In the genomic region with DNA sequence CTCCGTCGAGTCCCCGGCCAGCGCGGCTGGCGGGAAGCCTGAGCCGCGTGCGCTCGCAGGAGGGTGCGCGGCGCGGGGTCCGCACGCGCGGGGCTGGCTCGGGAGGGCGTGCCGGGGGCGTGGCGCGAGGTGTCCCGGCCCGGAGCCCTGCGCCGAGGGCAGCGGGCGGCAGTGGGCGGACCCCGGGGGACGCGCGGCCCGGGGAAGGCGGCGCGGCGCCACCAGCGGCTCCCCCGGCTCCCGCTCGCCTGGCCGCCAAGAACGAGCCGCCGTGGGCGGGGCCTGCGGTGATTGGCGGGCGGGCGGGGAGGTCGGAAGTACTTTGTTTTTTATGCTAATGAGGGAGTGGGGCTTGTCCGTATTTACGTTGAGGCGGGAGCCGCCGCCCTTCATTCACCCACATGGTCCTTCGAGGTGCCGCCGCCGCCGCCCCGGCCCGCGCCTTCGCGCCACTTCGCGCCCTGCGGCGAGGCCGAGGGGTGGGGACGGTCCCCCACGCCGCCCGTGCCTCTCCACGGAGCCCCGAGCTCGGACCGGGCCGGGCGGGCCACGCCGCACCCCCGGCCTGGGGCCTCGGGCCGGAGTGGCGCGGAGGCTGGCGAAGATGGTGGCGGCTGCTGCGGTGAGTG, we compare ENCODE assay signal across 8 mouse cellular contexts. TPM values are rescaled to one million over a fixed set of nuclear protein-coding genes. Genes with fewer than 3 reads are reported as not detected.
A peak's percentile ranks its signal among the peaks of the same experiment; 100 is the strongest.
DNase-seq lines count a peak whose midpoint lies in the region; ATAC-seq and TF ChIP-seq lines count a peak whose summit lies in the region.

No protein-coding gene starts in this region.

- WGBS in bone marrow, adult 2 months: under 1% methylated on average over 91 of the region's 94 CpGs
- WGBS in heart, embryonic 11.5 days (ENCODE audit: insufficient replicate concordance): under 1% methylated on average over 63 of the region's 94 CpGs
- WGBS in kidney, embryonic 16.5 days: under 1% methylated on average over 76 of the region's 94 CpGs
- WGBS in liver, embryonic 14.5 days (ENCODE audit: insufficient replicate concordance): under 1% methylated on average over 74 of the region's 94 CpGs
- WGBS in neural tube, embryonic 11.5 days: under 1% methylated on average over 64 of the region's 94 CpGs
- 0% methylated on average over 67 of the region's 94 CpGs for WGBS in stomach, embryonic 16.5 days

- TF ChIP-seq EP300 in liver, embryonic 14.5 days (IDR thresholded peaks at IDR 0.05; ENCODE audit: low read depth): no peak

- peak; percentile 70; the same call in 1 of the 2 replicates for TF ChIP-seq POLR2A in bone marrow, adult 2 months (IDR thresholded peaks at IDR 0.05; ENCODE audit: borderline replicate concordance, control insufficient read depth, low read depth, low read length)
- peak; percentile 67 for TF ChIP-seq POLR2A in embryonic fibroblast, embryonic 13.5 days (IDR thresholded peaks at IDR 0.05; ENCODE audit: low read depth, low read length)

- H3K4me1 ChIP-seq in bone marrow, adult 2 months (ENCODE audit: control insufficient read depth, insufficient read depth, low read length): no peaks in the 10 kb centered on the region
- peaks cover 5% of the 10 kb centered on the region; the same call in 1 of the 2 replicates for H3K4me1 ChIP-seq in embryonic fibroblast, embryonic 13.5 days (ENCODE audit: control insufficient read depth, insufficient read depth, low read length)
- H3K4me1 ChIP-seq in heart, embryonic 11.5 days (ENCODE audit: control insufficient read depth, insufficient read depth, low read length): peaks cover 8% of the 10 kb centered on the region; the same call in 1 of the 2 replicates
- H3K4me1 ChIP-seq in kidney, embryonic 16.5 days (ENCODE audit: insufficient read depth, low read length): peaks cover 30% of the 10 kb centered on the region
- H3K4me1 ChIP-seq in liver, embryonic 14.5 days (replicated peaks; ENCODE audit: control insufficient read depth in 2 of 2, insufficient read depth in 2 of 2, low read length in 1 of 2): peaks cover 2 to 8% of the 10 kb centered on the region in 2 experiments
- H3K4me1 ChIP-seq in neural tube, embryonic 11.5 days (ENCODE audit: control insufficient read depth, insufficient read depth, low read length): peaks cover 11% of the 10 kb centered on the region
- H3K4me1 ChIP-seq in stomach, embryonic 16.5 days (ENCODE audit: control insufficient read depth, insufficient read depth, low read length): peaks cover 11% of the 10 kb centered on the region

- peak overlapping the region; percentile 68 for H3K4me3 ChIP-seq in C2C12 (ENCODE audit: insufficient read depth, poor library complexity, severe bottlenecking)
- H3K4me3 ChIP-seq in bone marrow, adult 2 months (replicated peaks; ENCODE audit: control insufficient read depth, low read depth, low read length): peak overlapping the region; percentile 75
- peak overlapping the region; percentile 48 for H3K4me3 ChIP-seq in embryonic fibroblast, embryonic 13.5 days (ENCODE audit: insufficient read depth, low read length)
- peak overlapping the region; percentile 92 for H3K4me3 ChIP-seq in heart, embryonic 11.5 days (ENCODE audit: low read depth, low read length)
- H3K4me3 ChIP-seq in kidney, embryonic 16.5 days (ENCODE audit: low read length): peak overlapping the region; percentile 85
- H3K4me3 ChIP-seq in liver, embryonic 14.5 days (ENCODE audit: insufficient read depth in 1 of 2, low read depth in 2 of 2, low read length in 2 of 2): peak overlapping the region; percentile 91 to 95
- H3K4me3 ChIP-seq in neural tube, embryonic 11.5 days (ENCODE audit: low read depth, low read length): peak overlapping the region; percentile 98
- peak overlapping the region; percentile 80 for H3K4me3 ChIP-seq in stomach, embryonic 16.5 days (replicated peaks; ENCODE audit: low read length)

- H3K27me3 ChIP-seq in C2C12 (ENCODE audit: control insufficient read depth, insufficient read depth, insufficient read length): no peaks in the 10 kb centered on the region
- no peaks in the 10 kb centered on the region for H3K27me3 ChIP-seq in heart, embryonic 11.5 days (ENCODE audit: control insufficient read depth, insufficient read depth, low read length)
- peaks cover 11% of the 10 kb centered on the region for H3K27me3 ChIP-seq in kidney, embryonic 16.5 days (ENCODE audit: insufficient read depth, low read length)
- H3K27me3 ChIP-seq in liver, embryonic 14.5 days (ENCODE audit: control insufficient read depth, insufficient read depth, low read length): no peaks in the 10 kb centered on the region; the same call in 1 of the 2 replicates
- H3K27me3 ChIP-seq in neural tube, embryonic 11.5 days (ENCODE audit: control insufficient read depth, insufficient read depth, low read length): no peaks in the 10 kb centered on the region
- H3K27me3 ChIP-seq in stomach, embryonic 16.5 days (ENCODE audit: control insufficient read depth, insufficient read depth, low read length): peaks cover 2% of the 10 kb centered on the region; the same call in 1 of the 2 replicates

- peaks cover 46% of the 10 kb centered on the region for H3K79me2 ChIP-seq in C2C12 (ENCODE audit: control insufficient read depth, insufficient read depth)

- peaks cover 34% of the 10 kb centered on the region for H3K79me3 ChIP-seq in C2C12 (ENCODE audit: low read depth)

- peak; percentile 86 for ATAC-seq in heart, embryonic 11.5 days (replicated peaks; ENCODE audit: insufficient number of reproducible peaks, low FRiP score, low TSS enrichment)
- ATAC-seq in kidney, embryonic 16.5 days (ENCODE audit: low FRiP score, low TSS enrichment): peak; percentile 91
- ATAC-seq in liver, embryonic 14.5 days (ENCODE audit: insufficient read depth): peak; percentile 84
- ATAC-seq in neural tube, embryonic 11.5 days (ENCODE audit: insufficient read depth, low FRiP score, low TSS enrichment): peak; percentile 85
- peak; percentile 91 for ATAC-seq in stomach, embryonic 16.5 days (ENCODE audit: insufficient read depth, low FRiP score)

- peak overlapping the region; percentile 99 for H3ac ChIP-seq in C2C12 (ENCODE audit: control insufficient read depth, insufficient read length, low read depth)

- H3K4me2 ChIP-seq in heart, embryonic 11.5 days: peak overlapping the region; percentile 95
- peak overlapping the region; percentile 95 for H3K4me2 ChIP-seq in kidney, embryonic 16.5 days (replicated peaks; ENCODE audit: low read depth, low read length)
- peak overlapping the region; percentile 87 for H3K4me2 ChIP-seq in liver, embryonic 14.5 days (ENCODE audit: low read depth)
- H3K4me2 ChIP-seq in neural tube, embryonic 11.5 days (ENCODE audit: low read depth): peak overlapping the region; percentile 90
- H3K4me2 ChIP-seq in stomach, embryonic 16.5 days (ENCODE audit: low read depth, low read length): peak overlapping the region; percentile 88

- H3K9me3 ChIP-seq in heart, embryonic 11.5 days (replicated peaks; ENCODE audit: control insufficient read depth, low read length): no peaks in the 10 kb centered on the region
- no peaks in the 10 kb centered on the region for H3K9me3 ChIP-seq in kidney, embryonic 16.5 days (ENCODE audit: low read length)
- H3K9me3 ChIP-seq in liver, embryonic 14.5 days (ENCODE audit: control insufficient read depth, low read length): no peaks in the 10 kb centered on the region
- H3K9me3 ChIP-seq in neural tube, embryonic 11.5 days (ENCODE audit: control insufficient read depth, low read length): no peaks in the 10 kb centered on the region
- H3K9me3 ChIP-seq in stomach, embryonic 16.5 days (replicated peaks; ENCODE audit: control insufficient read depth, low read length): no peaks in the 10 kb centered on the region

- H3K36me3 ChIP-seq in C2C12 (ENCODE audit: control insufficient read depth, insufficient read depth): peaks cover 36% of the 10 kb centered on the region
- peaks cover 11% of the 10 kb centered on the region for H3K36me3 ChIP-seq in heart, embryonic 11.5 days (ENCODE audit: control insufficient read depth, insufficient read depth, low read length)
- H3K36me3 ChIP-seq in kidney, embryonic 16.5 days (ENCODE audit: insufficient read depth, low read length): peaks cover 18% of the 10 kb centered on the region
- H3K36me3 ChIP-seq in liver, embryonic 14.5 days (replicated peaks; ENCODE audit: control insufficient read depth, insufficient read depth, low read depth): peaks cover 26% of the 10 kb centered on the region
- H3K36me3 ChIP-seq in neural tube, embryonic 11.5 days (ENCODE audit: control insufficient read depth, insufficient read depth, low read length): peaks cover 12% of the 10 kb centered on the region
- H3K36me3 ChIP-seq in stomach, embryonic 16.5 days (ENCODE audit: control insufficient read depth, insufficient read depth, low read length): peaks cover 7% of the 10 kb centered on the region; the same call in 1 of the 2 replicates

- TF ChIP-seq CTCF in C2C12 (IDR thresholded peaks at IDR 0.05; ENCODE audit: control insufficient read depth, insufficient read depth, insufficient read length): no peak
- TF ChIP-seq CTCF in bone marrow, adult 2 months (IDR thresholded peaks at IDR 0.05; ENCODE audit: control insufficient read depth, insufficient read depth, low read length): no peak
- no peak for TF ChIP-seq CTCF in embryonic fibroblast, embryonic 13.5 days (IDR thresholded peaks at IDR 0.05; ENCODE audit: borderline replicate concordance, insufficient read depth, low read length)
- TF ChIP-seq CTCF in liver, embryonic 14.5 days (IDR thresholded peaks at IDR 0.05; ENCODE audit: low read depth): no peak

- H3K9ac ChIP-seq in heart, embryonic 11.5 days (ENCODE audit: low read depth, low read length): peak overlapping the region; percentile 98
- peak overlapping the region; percentile 100 for H3K9ac ChIP-seq in kidney, embryonic 16.5 days (replicated peaks; ENCODE audit: low read length)
- peak overlapping the region; percentile 93 for H3K9ac ChIP-seq in liver, embryonic 14.5 days (replicated peaks)
- peak overlapping the region; percentile 100 for H3K9ac ChIP-seq in neural tube, embryonic 11.5 days (ENCODE audit: low read length)
- H3K9ac ChIP-seq in stomach, embryonic 16.5 days (ENCODE audit: low read length): peak overlapping the region; percentile 99

- peak; percentile 78 to 82 (median 80) for DNase-seq in liver, embryonic 14.5 days (ENCODE audit: low read depth in 3 of 3, low spot score in 3 of 3)
- DNase-seq in neural tube, embryonic 11.5 days (ENCODE audit: low spot score): peak; percentile 93

- H3K27ac ChIP-seq in bone marrow, adult 2 months (ENCODE audit: control insufficient read depth, insufficient read depth, low read depth, low read length, poor library complexity): peak overlapping the region; percentile 82
- no peak overlapping the region for H3K27ac ChIP-seq in embryonic fibroblast, embryonic 13.5 days (ENCODE audit: insufficient read depth, low read length)
- peak overlapping the region; percentile 96 for H3K27ac ChIP-seq in heart, embryonic 11.5 days (ENCODE audit: low read depth, low read length)
- peak overlapping the region; percentile 94 for H3K27ac ChIP-seq in kidney, embryonic 16.5 days (ENCODE audit: low read length)
- peak overlapping the region; percentile 69 for H3K27ac ChIP-seq in liver, embryonic 14.5 days
- peak overlapping the region; percentile 96 for H3K27ac ChIP-seq in neural tube, embryonic 11.5 days (ENCODE audit: low read depth, low read length)
- H3K27ac ChIP-seq in stomach, embryonic 16.5 days (ENCODE audit: low read length): peak overlapping the region; percentile 94

RNA-seq across cellular contexts. Expression of gene Gpc5, which starts 51.3 kb away (rescaled TPM):
- polyA plus RNA-seq in C2C12 (2012; fragmentation: generic; extraction: Trizol): not detected
- not detected in 2 replicates for polyA plus RNA-seq in bone marrow, adult 2 months (2011; ENCODE audit: insufficient read depth, insufficient read length, low replicate concordance, missing spikeins)
- not detected in 2 replicates for polyA plus RNA-seq in embryonic fibroblast, embryonic 13.5 days (2011; ENCODE audit: insufficient read length, low read depth, missing spikeins)
- polyA plus RNA-seq in heart, embryonic 11.5 days (2014; fragmentation: Nextera tagmentation; extraction: Ambion mirVana): 0.28 and 0.53 TPM in 2 replicates
- 11.6 and 13.8 TPM in 2 replicates for polyA plus RNA-seq in kidney, embryonic 16.5 days (2015; fragmentation: Nextera tagmentation; extraction: Ambion mirVana)
- polyA plus RNA-seq in liver, embryonic 14.5 days (2012; rRNA removed): 0.02 TPM in 1 of 2 replicates, not detected in the other
- polyA plus RNA-seq in liver, embryonic 14.5 days (2014; fragmentation: Nextera tagmentation; extraction: Ambion mirVana): 0.05 and 0.08 TPM in 2 replicates
- 0.20 and 0.34 TPM in 2 replicates for polyA plus RNA-seq in neural tube, embryonic 11.5 days (2014; fragmentation: Nextera tagmentation; extraction: Ambion mirVana)
- 0.10 and 0.19 TPM in 2 replicates for polyA plus RNA-seq in stomach, embryonic 16.5 days (2015; fragmentation: Nextera tagmentation; extraction: Ambion mirVana)

Comparison
In these comparisons a context has a peak if more than half of its experiments do, and no peak if none do; other contexts are left out.
1. H3K4me3 ChIP-seq: peak in every context shown above with its lines; median percentile 98 in neural tube, embryonic 11.5 days; 93 in liver, embryonic 14.5 days; 92 in heart, embryonic 11.5 days; 85 in kidney, embryonic 16.5 days; 80 in stomach, embryonic 16.5 days; 75 in bone marrow, adult 2 months; 68 in C2C12; 48 in embryonic fibroblast, embryonic 13.5 days.